Mouse (Mus musculus): Measurements from ENCODE around the gene Pkd2l1. TPM values are rescaled to one million over a fixed set of nuclear protein-coding genes. Genes with fewer than 3 reads are reported as not detected.
"Not testable (repeated sequence)": the region's sequence is repeated elsewhere in the genome, so short reads cannot be mapped to it uniquely, and the experiment has no call there.

Gene Pkd2l1
- polyA plus RNA-seq, 1 experiment from 2014 or later, result 0.13 TPM

DNA sequence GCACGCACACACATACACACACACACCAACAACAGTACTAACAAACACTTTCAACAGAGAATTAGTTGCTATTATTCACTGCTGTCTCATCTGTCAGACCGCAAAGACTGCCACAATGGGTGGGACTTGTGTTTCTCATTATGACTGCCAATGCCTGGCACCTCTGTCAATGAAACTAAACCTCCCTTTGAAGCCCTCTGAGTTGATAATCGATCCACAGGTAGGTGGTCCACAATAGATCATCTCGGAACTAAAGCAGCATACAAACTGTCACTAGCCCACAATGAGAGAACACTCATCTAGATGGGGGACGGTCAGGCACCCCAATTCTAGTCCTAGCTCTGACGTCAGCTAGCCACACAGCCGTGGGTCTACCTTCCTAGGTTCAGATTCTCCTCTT is 71.1 kb downstream of the Pkd2l1 start:
- H3K9me3 ChIP-seq, result no peaks in the 10 kb centered on the region
- no peaks in the 10 kb centered on the region for H3K27me3 ChIP-seq
- peaks cover 88% of the 10 kb centered on the region for H3K36me3 ChIP-seq

DNA sequence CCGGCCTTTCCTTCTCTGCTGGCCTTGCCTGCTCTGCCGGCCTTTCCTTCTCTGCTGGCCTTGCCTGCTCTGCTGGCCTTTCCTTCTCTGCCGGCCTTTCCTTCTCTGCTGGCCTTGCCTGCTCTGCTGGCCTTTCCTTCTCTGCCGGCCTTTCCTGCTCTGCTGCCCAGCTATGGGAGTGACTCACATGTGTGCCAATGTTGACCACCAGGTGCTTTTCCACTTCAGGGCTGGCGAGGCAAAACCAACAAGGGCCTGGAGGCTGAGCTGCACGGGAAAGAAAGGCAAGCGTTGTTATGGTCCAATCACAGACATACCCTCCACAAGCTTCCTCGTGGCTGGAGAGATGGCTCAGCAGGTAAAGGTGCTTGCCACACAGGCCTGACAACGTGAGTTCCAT is 71.6 kb downstream of the Pkd2l1 start:
- WGBS, result 91% methylated on average over 8 of the region's 9 CpGs
- not testable (repeated sequence) for H3K4me3 ChIP-seq; ATAC-seq (ENCODE audit: low FRiP score); H3K27me3 ChIP-seq; H3K9me3 ChIP-seq; H3K27ac ChIP-seq; H3K9ac ChIP-seq; H3K4me2 ChIP-seq; H3K4me1 ChIP-seq (replicated peaks)
- H3K36me3 ChIP-seq, result peaks cover 91% of the 10 kb centered on the region

More for the DNA sequence above, 71.1 kb downstream of the Pkd2l1 start:
- H3K4me1 ChIP-seq (replicated peaks), result no peaks in the 10 kb centered on the region
- ATAC-seq (ENCODE audit: low FRiP score), result no peak
- 89% methylated on average over 7 of the region's 7 CpGs for WGBS
- H3K4me3 ChIP-seq, result no peak overlapping the region
- no peak overlapping the region for H3K4me2 ChIP-seq
- H3K9ac ChIP-seq, result no peak overlapping the region
- no peak overlapping the region for H3K27ac ChIP-seq

DNA sequence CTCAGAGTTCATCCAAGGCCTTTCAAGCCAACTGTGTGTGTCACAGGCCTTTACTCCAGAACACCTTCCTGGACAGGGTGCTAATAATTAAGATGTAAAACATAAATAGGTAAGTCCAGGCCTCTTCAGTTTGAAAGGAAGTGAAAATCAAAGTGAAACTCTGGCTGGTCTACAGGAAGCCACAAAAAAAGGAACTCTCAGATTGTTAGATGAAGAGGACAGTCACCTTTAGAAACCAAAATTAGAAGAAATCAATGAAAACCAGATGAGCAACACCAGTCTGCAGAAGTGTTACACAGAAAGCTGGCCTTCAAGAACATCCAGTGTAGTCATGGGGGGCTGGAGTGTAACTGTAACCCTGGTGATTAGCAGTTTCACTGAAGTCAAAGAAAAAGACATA is 74.4 kb downstream of the Pkd2l1 start:
- Histone ChIP-seq H3K4me2 (no peak overlapping the region), H3K4me1 (replicated peaks) (no peaks in the 10 kb centered on the region), H3K9me3 (no peaks in the 10 kb centered on the region), H3K27me3 (no peaks in the 10 kb centered on the region), H3K9ac (no peak overlapping the region), H3K4me3 (no peak overlapping the region), H3K36me3 (peaks cover 86% of the 10 kb centered on the region), H3K27ac (no peak overlapping the region)
- no peak for ATAC-seq (ENCODE audit: low FRiP score)

DNA sequence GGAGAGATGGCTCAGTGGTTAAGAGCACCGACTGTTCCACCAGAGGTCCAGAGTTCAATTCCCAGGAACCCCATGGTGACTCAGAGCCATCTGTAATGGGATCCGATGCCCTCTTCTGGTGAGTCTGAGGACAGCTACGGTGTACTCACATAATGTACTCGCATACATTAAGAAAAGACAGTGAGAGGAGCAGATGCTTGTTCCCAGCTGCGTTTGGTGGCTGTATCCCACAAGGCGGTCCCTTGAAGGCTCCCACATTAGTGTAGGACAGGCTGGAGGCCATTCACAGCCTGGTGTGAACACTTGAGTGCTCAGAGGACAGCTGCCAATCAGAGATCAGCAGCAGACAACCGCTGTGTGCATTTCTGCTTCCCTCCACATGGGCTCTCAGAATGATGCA is 80.5 kb downstream of the Pkd2l1 start:
- H3K36me3 ChIP-seq, result peaks cover 64% of the 10 kb centered on the region
- no peak overlapping the region for H3K27ac ChIP-seq
- WGBS, result 53% methylated on average over 7 of the region's 7 CpGs
- H3K4me2 ChIP-seq, result no peak overlapping the region
- H3K4me1 ChIP-seq (replicated peaks), result peaks cover 9% of the 10 kb centered on the region
- no peak for ATAC-seq (ENCODE audit: low FRiP score)
- no peaks in the 10 kb centered on the region for H3K27me3 ChIP-seq
- H3K4me3 ChIP-seq, result no peak overlapping the region
- H3K9me3 ChIP-seq, result no peaks in the 10 kb centered on the region
- no peak overlapping the region for H3K9ac ChIP-seq

DNA sequence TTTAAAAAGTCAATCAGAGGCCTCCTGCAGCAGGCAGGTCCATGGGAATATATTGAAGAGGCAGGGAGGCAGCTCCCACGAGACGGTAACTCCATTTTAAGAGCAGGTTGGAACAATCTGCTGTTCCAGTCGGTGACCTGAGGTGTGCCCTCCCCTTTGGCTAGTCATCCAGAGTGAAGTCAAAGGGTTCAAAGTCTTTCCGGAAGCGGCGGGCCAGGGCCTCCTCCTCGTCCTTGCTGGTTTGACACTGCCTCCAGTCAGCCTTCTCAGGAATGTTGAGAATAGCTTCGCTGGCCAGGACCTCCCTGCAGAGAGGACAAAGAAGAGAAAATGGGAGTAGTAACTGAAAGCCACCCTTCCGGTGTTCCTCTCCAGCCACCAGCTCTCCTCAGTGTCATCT is 81.9 kb downstream of the Pkd2l1 start:
- no peak for ATAC-seq (ENCODE audit: low FRiP score)
- no peaks in the 10 kb centered on the region for H3K9me3 ChIP-seq
- no peak overlapping the region for H3K9ac ChIP-seq
- H3K4me2 ChIP-seq, result no peak overlapping the region
- H3K27me3 ChIP-seq, result no peaks in the 10 kb centered on the region
- peaks cover 56% of the 10 kb centered on the region for H3K36me3 ChIP-seq
- H3K4me1 ChIP-seq (replicated peaks), result peaks cover 22% of the 10 kb centered on the region
- WGBS, result 91% methylated on average over 9 of the region's 9 CpGs
- H3K27ac ChIP-seq, result no peak overlapping the region
- H3K4me3 ChIP-seq, result no peak overlapping the region

DNA sequence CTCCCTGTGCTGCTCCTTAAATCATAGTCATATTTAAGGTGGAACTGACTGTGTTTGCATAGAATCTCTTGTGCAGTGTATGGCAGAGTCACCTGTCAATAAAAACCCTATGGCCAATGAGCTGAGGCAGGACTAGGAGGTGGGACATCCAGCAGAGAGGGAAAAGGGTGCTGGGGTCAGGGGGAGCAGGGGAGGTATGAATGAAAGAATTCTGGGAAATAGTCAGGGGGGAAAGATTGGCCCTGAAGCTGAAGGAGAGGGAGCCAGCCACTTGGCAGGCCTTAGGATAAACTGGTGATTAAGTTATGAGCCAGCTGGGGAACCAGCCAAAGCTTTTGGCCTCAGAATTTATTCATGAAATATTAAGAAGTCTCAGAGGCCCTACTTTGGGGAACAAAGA is 83.2 kb downstream of the Pkd2l1 start:
- no peak for ATAC-seq (ENCODE audit: low FRiP score)
- no peak overlapping the region for H3K27ac ChIP-seq
- H3K4me3 ChIP-seq, result no peak overlapping the region
- H3K4me2 ChIP-seq, result no peak overlapping the region
- peaks cover 44% of the 10 kb centered on the region for H3K36me3 ChIP-seq
- no peaks in the 10 kb centered on the region for H3K9me3 ChIP-seq
- no peaks in the 10 kb centered on the region for H3K27me3 ChIP-seq
- no peak overlapping the region; the same call in 1 of the 2 replicates for H3K9ac ChIP-seq
- H3K4me1 ChIP-seq (replicated peaks), result peaks cover 31% of the 10 kb centered on the region

DNA sequence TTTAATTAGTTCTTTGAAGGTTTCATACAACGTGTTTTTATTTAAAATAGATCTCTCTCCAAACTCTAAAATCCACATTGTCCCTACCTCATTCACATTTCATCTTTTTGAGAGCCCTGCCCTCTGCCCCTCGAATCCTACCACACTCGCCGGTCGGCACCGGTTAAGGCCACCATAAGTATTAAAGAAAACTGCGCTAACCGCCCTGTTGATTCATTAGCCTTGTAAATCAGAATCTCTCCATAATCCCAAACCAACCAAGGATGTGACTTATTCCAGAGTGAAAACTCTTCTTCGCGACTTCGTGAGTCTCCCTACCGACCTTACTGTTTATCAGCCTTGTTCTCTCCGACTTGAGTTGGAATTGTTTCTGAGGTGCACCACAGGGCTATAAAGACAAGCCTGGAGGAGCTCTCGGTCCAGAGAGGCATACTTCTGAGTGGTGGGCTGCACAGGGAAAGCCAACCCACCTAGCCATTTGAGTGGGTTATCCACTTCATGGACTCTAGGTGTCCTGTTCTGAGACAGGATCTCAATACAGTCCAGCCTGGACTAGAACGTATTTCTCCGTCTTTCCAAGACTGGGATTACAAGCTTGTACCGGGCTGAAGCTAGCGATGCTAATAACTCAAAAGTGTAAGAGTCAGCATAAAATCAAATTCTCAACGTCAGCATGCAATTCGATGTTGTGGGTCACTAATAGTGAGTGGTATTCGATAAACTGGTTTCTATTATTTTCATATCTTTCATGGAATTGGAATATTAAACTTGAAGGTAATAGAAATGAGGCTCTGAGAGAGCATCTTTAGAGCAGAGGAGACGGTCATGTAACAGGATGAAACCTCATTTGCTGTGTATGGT is 84.4 kb downstream of the Pkd2l1 start:
- peaks cover 31% of the 10 kb centered on the region for H3K4me1 ChIP-seq (replicated peaks)
- H3K36me3 ChIP-seq, result peaks cover 33% of the 10 kb centered on the region
- peak overlapping the region; percentile 94 for H3K9ac ChIP-seq
- peak overlapping the region; percentile 56 for H3K27ac ChIP-seq
- peak overlapping the region; percentile 91 for H3K4me3 ChIP-seq
- H3K27me3 ChIP-seq, result no peaks in the 10 kb centered on the region
- peak overlapping the region; percentile 81 for H3K4me2 ChIP-seq
- WGBS, result 30% methylated on average over 22 of the region's 22 CpGs
- peak; percentile 51 for ATAC-seq (ENCODE audit: low FRiP score)
- no peaks in the 10 kb centered on the region for H3K9me3 ChIP-seq

DNA sequence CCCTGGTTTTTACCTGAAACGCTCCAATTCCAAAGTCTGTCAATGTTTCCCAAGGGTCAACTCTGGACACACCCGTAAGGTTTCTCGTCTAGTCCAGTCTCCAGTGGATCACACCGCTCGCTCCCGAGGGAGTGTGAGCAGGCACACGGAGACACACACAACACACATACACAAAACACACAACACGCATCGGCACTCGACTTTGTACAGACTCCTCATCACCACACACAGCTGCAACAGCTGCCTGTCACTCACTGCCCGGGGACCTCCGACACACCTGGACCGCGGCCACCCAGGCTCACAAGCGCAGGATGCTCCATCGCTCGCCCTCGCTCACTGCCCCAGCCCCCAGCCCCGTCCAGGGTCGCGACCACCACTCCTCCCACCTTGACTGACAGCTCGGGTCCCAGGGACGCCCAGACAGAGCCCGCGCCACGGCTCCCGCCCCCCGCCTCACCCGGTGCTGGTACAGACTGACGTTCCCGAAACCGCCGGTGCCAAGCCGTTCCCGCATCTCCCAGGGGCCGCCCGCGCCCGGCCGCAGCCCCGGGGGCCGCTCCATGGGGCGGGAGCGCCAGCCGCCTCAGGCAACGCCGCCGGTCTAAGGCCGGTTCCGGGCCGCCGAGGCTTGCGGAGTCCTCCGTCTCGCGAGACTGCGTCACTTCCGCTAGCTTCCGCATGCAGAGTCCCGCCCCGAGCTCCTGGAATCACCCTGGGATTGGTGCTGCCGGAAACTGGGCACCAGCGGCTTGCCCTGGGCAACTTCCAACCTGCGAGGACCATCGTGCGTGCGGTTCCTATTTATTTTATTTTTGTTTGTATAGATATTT is 85.2 kb downstream of the Pkd2l1 start, which contains the start of gene Chuk:
Gene Chuk, minus strand, starts transcription at position 650 of the 830 bp plus-strand sequence.
- Histone ChIP-seq H3K4me2 (peak within 1 kb of the TSS; percentile 81), H3K27me3 (no peaks in the 10 kb centered on the region), H3K9ac (peak within 1 kb of the TSS; percentile 94), H3K4me3 (peak within 1 kb of the TSS; percentile 91), H3K27ac (peak within 1 kb of the TSS; percentile 85), H3K9me3 (no peaks in the 10 kb centered on the region), H3K4me1 (replicated peaks) (peaks cover 31% of the 10 kb centered on the region), H3K36me3 (peaks cover 30% of the 10 kb centered on the region)
- 1% methylated on average over 67 of the region's 67 CpGs for WGBS
- ATAC-seq (ENCODE audit: low FRiP score), result peak; percentile 99

DNA sequence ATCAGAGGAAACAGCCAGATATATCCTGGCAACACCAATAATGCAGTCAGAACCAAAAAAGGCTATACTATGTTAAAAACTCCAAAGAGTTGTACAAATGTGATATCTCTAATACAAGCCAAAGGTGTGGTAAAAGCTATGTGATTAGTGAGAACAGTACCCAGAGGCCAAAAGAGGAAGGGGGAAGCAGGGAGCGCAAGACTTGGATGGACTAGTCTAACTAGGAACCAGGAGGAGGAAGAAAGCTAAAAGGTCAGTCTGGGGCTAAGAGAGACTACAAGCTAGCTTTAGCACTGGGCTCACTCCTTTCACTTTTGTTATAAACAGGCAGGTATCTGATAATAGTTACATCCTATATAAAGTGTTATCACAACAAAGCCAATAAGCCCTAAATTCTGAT is 87.8 kb downstream of the Pkd2l1 start:
- Histone ChIP-seq H3K4me2 (no peak overlapping the region), H3K36me3 (peaks cover 16% of the 10 kb centered on the region), H3K9me3 (no peaks in the 10 kb centered on the region), H3K4me1 (replicated peaks) (peaks cover 31% of the 10 kb centered on the region), H3K4me3 (no peak overlapping the region), H3K9ac (no peak overlapping the region), H3K27ac (no peak overlapping the region), H3K27me3 (no peaks in the 10 kb centered on the region)
- ATAC-seq (ENCODE audit: low FRiP score), result no peak
- 100% methylated on average over 1 of the region's 1 CpGs for WGBS

DNA sequence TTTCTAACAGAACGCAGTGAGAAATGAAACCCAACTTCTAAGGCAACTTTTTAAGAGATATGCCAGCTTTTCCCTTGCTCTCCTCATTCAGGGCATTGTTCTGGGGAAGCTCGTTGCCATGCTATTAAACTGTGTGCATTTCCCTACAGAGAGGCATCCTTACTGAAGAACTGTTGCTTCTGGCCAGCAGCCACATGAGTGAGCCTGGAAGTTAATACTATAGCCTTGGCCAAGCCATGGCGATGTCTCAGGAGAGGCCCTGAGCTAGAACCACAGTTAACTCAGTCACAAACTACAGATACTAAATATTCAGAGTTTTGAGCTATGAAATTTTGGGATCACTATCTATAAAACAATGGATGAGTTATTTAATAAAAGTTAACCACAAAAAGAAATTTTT is 89.2 kb downstream of the Pkd2l1 start:
- Histone ChIP-seq H3K4me3 (no peak overlapping the region), H3K4me2 (no peak overlapping the region), H3K27ac (no peak overlapping the region), H3K9ac (no peak overlapping the region), H3K9me3 (no peaks in the 10 kb centered on the region), H3K4me1 (replicated peaks) (peaks cover 28% of the 10 kb centered on the region), H3K36me3 (peaks cover 23% of the 10 kb centered on the region), H3K27me3 (no peaks in the 10 kb centered on the region)
- WGBS, result 85% methylated on average over 3 of the region's 3 CpGs
- no peak for ATAC-seq (ENCODE audit: low FRiP score)

DNA sequence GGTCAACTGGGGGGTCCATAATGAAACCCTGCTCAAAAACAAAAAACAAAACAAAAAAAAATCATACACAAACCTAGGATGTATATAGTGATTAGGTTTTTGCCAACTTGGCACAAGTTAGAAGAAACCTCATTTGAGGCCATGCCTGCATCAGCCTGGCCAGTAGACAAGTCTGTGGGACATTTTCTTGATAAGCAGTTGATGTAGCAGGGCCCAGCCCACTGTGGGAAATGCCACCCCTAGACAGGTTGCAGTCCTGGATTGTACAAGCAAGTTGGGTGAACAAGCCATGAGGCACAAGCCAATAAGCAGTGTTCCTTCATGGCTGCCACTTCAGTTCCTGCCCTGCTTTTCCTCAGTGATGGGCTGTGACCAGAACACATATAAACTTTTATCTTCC is 91.4 kb downstream of the Pkd2l1 start:
- H3K4me2 ChIP-seq, result no peak overlapping the region
- no peak overlapping the region for H3K4me3 ChIP-seq
- H3K27ac ChIP-seq, result no peak overlapping the region
- no peak for ATAC-seq (ENCODE audit: low FRiP score)
- H3K9ac ChIP-seq, result no peak overlapping the region
- peaks cover 14% of the 10 kb centered on the region for H3K4me1 ChIP-seq (replicated peaks)
- H3K36me3 ChIP-seq, result peaks cover 43% of the 10 kb centered on the region
- H3K9me3 ChIP-seq, result peaks cover 4% of the 10 kb centered on the region; the same call in 1 of the 2 replicates
- H3K27me3 ChIP-seq, result no peaks in the 10 kb centered on the region

Data from hindbrain, embryonic 13.5 days (tissue).